Mouse (Mus musculus) Patski (cell line): ENCODE measurements at regions not wholly inside any gene's neighbourhood (a gene's known extent, or its start where the extent isn't known, plus 50 kb on each side); places are given as distances from the start of the nearest gene placed in this dataset.

ENCODE experiments used
- ATAC-seq: fragments of 100-300 bp; one replicate; pipeline ENCODE4 v1.8.0; 2021
- CTCF ChIA-PET: fragments of 350-600 bp; sonication (Branson Sonifier 250); formaldehyde crosslinking; loops from one replicate; lab custom pipeline; 2022; ENCODE audit warnings: inconsistent platforms; lab: Charles Lee
- POLR2A ChIA-PET: fragments of 350-600 bp; sonication (Branson Sonifier 250); formaldehyde crosslinking; loops from one replicate; lab custom pipeline; 2022; ENCODE audit warnings: antibody characterized with exemption, inconsistent platforms; lab: Charles Lee
- DNase-seq: peaks from one replicate; pipeline ENCODE4 v3.0.0-alpha.2; 2011; ENCODE audit warnings: low read depth, low spot score
- H3K27me3 ChIP-seq: fragments of 371-371 bp; one replicate; pipeline ENCODE4 v1.5.1; 2021
- CTCF ChIP-seq: fragments of 100-300 bp; IDR thresholded peaks from one replicate; pipeline ENCODE4 v1.5.1; 2021
- in situ Hi-C: fragments of 300-500 bp; cut with MboI; formaldehyde crosslinking; loops from 3 replicates; pipeline ENCODE4 v1.11.1; 2018; ENCODE audit warnings: low pct_unique_long_range_greater_than_20kb, mixed read lengths

- no peak for TF ChIP-seq CTCF
- ATAC-seq: no peak
- in situ Hi-C loops: no loop called here
These were observed 608.2 kb upstream of the Cited2 start for GRCm38 (mm10) chr10:17114805-17115204.

GRCm38 (mm10) chr10:17129391-17130163 lies 593.4 kb upstream of the Cited2 start:
- no peaks in the 10 kb centered on the region for H3K27me3 ChIP-seq
- in situ Hi-C loops: no loop called here
- CTCF ChIA-PET: interaction anchor here (1.0 kb wide), 1 partner anchor 10 kb away, joined by 4 read pairs; no protein-coding TSS in a partner anchor
- no peak for ATAC-seq
- TF ChIP-seq CTCF: no peak
- no peak for DNase-seq
- POLR2A ChIA-PET: no interaction called here

More at GRCm38 (mm10) chr10:17114805-17115204, 608.2 kb upstream of the Cited2 start:
- POLR2A ChIA-PET: interaction anchor here (0.6 kb wide), 1 partner anchor 56 kb away, joined by 4 read pairs; no protein-coding TSS in a partner anchor
- no peaks in the 10 kb centered on the region for H3K27me3 ChIP-seq
- CTCF ChIA-PET: no interaction called here
- no peak for DNase-seq

GRCm38 (mm10) chr10:17130661-17131060 lies 592.4 kb upstream of the Cited2 start:
- no peak for ATAC-seq
- no peak for DNase-seq
- H3K27me3 ChIP-seq: no peaks in the 10 kb centered on the region
- ChIA-PET CTCF (interaction anchor here (1.0 kb wide), 1 partner anchor 11 kb away, joined by 4 read pairs; no protein-coding TSS in a partner anchor), POLR2A (no interaction called here)
- in situ Hi-C loops: no loop called here
- TF ChIP-seq CTCF: no peak

- TF ChIP-seq CTCF: no peak
- no peaks in the 10 kb centered on the region for H3K27me3 ChIP-seq
- ChIA-PET CTCF (no interaction called here), POLR2A (interaction anchor here (0.6 kb wide), 1 partner anchor 233 kb away, joined by 4 read pairs; no protein-coding TSS in a partner anchor)
- ATAC-seq: no peak
- no peak for DNase-seq
- in situ Hi-C loops: no loop called here
These were observed 591.3 kb upstream of the Cited2 start for GRCm38 (mm10) chr10:17131763-17132162.

GRCm38 (mm10) chr10:17175385-17175784 lies 547.6 kb upstream of the Cited2 start:
- ChIA-PET CTCF (interaction anchor here (1.0 kb wide), 1 partner anchor 164 kb away, joined by 3 read pairs; no protein-coding TSS in a partner anchor), POLR2A (interaction anchor here (0.6 kb wide), 1 partner anchor 61 kb away, joined by 3 read pairs; no protein-coding TSS in a partner anchor)
- TF ChIP-seq CTCF: no peak
- no peaks in the 10 kb centered on the region for H3K27me3 ChIP-seq
- DNase-seq (peak; percentile 75), ATAC-seq (peak; percentile 83)
- in situ Hi-C loops: loop anchor here (10.0 kb wide), 1 partner anchor 549 kb away; the partner anchor contains the start of gene Cited2

- POLR2A ChIA-PET: no interaction called here
- in situ Hi-C loops: loop anchor here (10.0 kb wide), 1 partner anchor 548 kb away; the partner anchor contains the start of gene Cited2
- no peak for TF ChIP-seq CTCF
- no peak for DNase-seq
- no peaks in the 10 kb centered on the region for H3K27me3 ChIP-seq
- ATAC-seq: no peak
- CTCF ChIA-PET: no interaction called here
These were observed 546.0 kb upstream of the Cited2 start for GRCm38 (mm10) chr10:17177054-17177453.

GRCm38 (mm10) chr10:17177503-17178278 lies 545.3 kb upstream of the Cited2 start:
- no peak for TF ChIP-seq CTCF
- no peak for DNase-seq

GRCm38 (mm10) chr10:17178627-17179026 lies 544.4 kb upstream of the Cited2 start:
- TF ChIP-seq CTCF: no peak
- CTCF ChIA-PET: interaction anchor here (1.0 kb wide), 1 partner anchor 16 kb away, joined by 3 read pairs; no protein-coding TSS in a partner anchor
- in situ Hi-C loops: loop anchor here (10.0 kb wide), 1 partner anchor 546 kb away; the partner anchor contains the start of gene Cited2
- no peaks in the 10 kb centered on the region for H3K27me3 ChIP-seq
- DNase-seq (no peak), ATAC-seq (no peak)
- POLR2A ChIA-PET: no interaction called here

More at GRCm38 (mm10) chr10:17177503-17178278, 545.3 kb upstream of the Cited2 start:
- in situ Hi-C loops: loop anchor here (10.0 kb wide), 1 partner anchor 547 kb away; the partner anchor contains the start of gene Cited2
- ChIA-PET POLR2A (interaction anchor here (0.5 kb wide), 1 partner anchor 191 kb away, joined by 3 read pairs; no protein-coding TSS in a partner anchor), CTCF (interaction anchor here (1.0 kb wide), 1 partner anchor 17 kb away, joined by 3 read pairs; no protein-coding TSS in a partner anchor)
- no peaks in the 10 kb centered on the region for H3K27me3 ChIP-seq
- ATAC-seq: no peak

GRCm38 (mm10) chr10:17184418-17184817 lies 538.6 kb upstream of the Cited2 start:
- no peak for TF ChIP-seq CTCF
- in situ Hi-C loops: no loop called here
- no peak for DNase-seq
- H3K27me3 ChIP-seq: no peaks in the 10 kb centered on the region
- no peak for ATAC-seq
- ChIA-PET CTCF (no interaction called here), POLR2A (no interaction called here)

- ATAC-seq: no peak
- TF ChIP-seq CTCF: no peak
- in situ Hi-C loops: no loop called here
- no peaks in the 10 kb centered on the region for H3K27me3 ChIP-seq
- ChIA-PET POLR2A (no interaction called here), CTCF (no interaction called here)
- DNase-seq: no peak
These were observed 526.8 kb upstream of the Cited2 start for GRCm38 (mm10) chr10:17196205-17196604.
